Mouse (Mus musculus) layer of hippocampus, postnatal 10 days (tissue): Measurements from ENCODE around the gene Mamdc2. TPM values are rescaled to one million over a fixed set of nuclear protein-coding genes. Genes with fewer than 3 reads are reported as not detected.
A peak's percentile ranks its signal among the peaks of the same experiment; 100 is the strongest.

ENCODE experiments used
- DNase-seq, 2 experiments: peaks; one replicate each; pipeline ENCODE4 v3.0.0; 2021; ENCODE audit warnings: low spot score in 2 of 2
- total RNA-seq, 2 experiments: library from RNA; stranded (reverse); gene quantifications; 2 replicates each; pipeline ENCODE4 v1.2.3; 2021

The Mamdc2 gene
- total RNA-seq, 2 experiments from 2014 or later = 2.8 to 3.9 TPM

DNA sequence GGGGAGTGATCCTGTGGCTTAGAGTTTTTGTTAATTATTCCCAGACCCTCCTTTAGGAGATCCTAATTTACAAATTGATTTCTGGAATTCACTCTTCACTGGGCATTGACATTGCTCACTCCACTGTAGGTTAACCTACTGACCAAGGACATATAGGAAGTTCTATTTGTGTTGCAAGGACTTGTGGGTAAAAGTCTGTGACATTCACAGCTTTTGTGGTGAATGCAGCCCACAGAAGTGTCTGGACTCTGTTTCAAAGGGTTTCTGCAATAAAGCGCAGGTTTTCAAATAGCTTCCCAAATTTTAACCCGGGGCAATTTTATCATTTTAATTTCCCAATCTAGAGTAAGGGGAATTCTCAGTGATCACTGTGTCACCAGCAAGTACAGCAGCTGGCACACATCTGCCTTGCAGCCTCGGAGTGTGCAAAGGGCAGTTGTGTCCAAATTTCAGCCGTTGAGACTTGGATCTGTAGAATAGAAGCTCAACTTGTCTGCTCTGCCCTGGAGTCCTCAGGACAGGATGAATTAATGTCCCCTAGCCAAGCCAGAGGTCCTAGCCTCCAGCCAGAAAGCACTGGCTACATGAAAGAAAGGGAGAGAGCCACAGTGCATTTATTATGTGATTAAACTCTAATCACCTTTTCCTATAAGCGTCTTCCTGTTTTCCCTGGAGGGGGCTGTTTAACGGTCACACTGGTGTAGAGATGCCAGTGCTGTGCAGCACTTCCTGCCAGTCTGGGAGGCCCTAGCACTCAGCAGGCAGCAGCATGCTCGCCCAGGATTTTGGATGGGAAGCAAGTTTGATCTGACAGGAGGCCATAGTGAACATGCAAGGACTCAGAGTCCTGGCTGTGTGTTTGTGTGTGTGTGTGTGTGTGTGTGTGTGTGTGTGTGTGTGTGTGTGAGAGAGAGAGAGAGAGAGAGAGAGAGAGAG lies 3.1 kb downstream of the Mamdc2 start:
- DNase-seq = peak; percentile 29 to 42

GRCm38 (mm10) chr19:23435731-23436130 lies 12.5 kb downstream of the Mamdc2 start:
- no peak for DNase-seq

- DNase-seq = no peak
These were observed 13.8 kb downstream of the Mamdc2 start for GRCm38 (mm10) chr19:23434433-23434832.

DNA sequence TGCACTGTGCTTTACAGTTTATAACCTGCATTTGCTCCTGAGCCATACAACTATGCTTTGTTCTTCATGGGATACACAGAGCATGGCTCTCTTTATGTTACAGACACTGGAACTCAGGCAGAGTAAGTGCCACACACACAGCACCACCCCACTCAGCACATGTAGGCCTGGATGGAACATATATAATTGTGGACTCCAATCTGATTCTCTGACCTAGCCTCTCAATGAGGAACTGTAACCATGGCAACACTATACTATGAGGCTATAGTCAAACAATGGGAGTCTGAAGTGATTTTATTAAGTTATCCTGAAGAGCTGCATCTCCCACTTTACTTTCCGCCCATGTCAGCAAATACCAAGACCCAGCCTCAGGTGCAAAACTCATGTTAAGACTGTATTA lies 30.6 kb downstream of the Mamdc2 start:
- no peak for DNase-seq

GRCm38 (mm10) chr19:23410800-23411199 lies 37.4 kb downstream of the Mamdc2 start:
- no peak for DNase-seq

GRCm38 (mm10) chr19:23410328-23410727 lies 37.9 kb downstream of the Mamdc2 start:
- DNase-seq = no peak

DNA sequence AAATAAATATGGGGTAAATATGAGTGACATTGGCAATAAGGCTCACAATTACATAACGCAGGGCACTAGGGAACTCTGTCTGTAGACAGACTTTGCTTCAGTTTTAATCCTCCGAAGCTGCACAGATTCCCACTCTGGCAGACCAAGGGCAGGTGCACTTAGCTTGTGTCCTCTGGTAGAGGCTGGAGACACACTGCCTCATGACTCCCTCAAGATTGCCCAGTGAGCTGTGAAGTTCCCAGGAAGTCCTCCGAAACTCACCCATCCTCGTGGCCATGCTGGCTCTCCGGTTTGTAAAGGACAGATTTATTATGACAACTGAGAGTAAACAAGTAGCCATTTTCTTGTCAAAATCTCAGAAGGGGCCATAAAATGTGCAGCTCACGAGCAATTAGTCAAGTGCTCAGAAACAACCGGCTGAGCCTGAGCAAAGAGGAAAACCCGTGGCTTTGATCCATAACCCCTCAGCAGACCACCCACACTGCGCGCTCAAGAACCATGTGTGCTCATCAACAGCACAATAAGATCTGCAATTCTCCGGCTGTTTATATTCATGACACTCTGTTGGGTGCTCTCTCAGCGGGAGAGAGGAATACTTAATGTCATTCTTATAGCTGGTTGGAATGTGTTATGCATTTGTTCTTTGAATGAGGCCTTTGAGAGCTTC lies 46.6 kb downstream of the Mamdc2 start:
- DNase-seq = no peak

GRCm38 (mm10) chr19:23400485-23400884 lies 47.8 kb downstream of the Mamdc2 start:
- DNase-seq = no peak

DNA sequence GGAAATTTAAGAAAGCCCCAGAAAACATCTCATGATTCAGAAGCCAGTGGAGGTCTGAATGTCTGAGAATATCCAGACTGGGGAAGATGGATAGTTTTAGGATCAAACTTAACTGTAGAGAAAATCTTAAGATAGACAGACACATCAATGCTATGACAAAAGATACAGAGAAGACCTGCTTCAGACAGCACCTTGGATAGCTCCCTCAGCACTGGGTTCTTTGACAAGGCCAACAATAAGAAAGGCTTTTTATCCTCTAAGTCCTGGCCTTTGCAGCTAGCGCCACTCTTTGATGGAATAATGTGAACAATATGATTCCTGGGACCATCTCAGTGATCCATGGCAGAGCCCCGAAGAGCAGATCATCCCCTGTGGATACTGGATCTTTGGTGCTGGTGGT lies 52.3 kb downstream of the Mamdc2 start:
- DNase-seq = no peak

DNA sequence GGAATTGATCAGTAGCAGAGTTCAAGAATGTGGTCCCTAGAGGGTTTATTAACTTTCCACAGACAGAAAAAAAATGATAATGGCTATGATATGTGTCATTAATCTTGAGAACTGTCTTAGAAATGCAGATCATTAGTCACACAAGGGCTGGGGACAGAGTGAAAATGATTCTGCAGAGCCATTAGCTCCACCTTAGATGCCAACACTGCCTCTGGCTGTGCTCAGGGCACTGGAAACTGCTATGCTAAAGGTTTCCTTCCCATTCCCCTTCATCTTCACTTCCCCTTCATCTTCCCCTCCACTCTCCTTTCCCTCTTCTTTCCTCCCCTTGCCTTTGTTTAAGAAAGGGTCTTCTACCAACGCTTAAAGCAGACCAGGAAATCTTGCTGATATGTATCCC lies 53.6 kb downstream of the Mamdc2 start:
- DNase-seq = no peak

DNA sequence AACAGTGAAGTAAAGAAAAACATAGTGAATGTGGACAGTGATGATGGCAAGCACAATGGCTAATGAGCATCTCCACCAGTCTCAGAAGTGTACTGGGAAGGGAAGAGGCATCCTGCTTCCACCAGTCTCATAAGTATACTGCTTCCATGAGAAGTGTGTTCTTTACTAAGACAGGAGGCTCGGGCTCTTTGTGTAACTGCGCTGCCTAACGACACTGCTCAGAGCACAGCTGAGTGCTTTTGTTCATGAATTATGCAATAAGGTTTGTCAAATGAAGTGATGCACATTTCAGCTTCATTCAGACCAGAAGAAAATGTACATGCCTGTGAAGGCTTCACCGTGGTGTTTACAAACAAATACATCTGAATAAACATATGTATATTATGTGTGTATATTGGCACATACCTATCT lies 59.4 kb downstream of the Mamdc2 start:
- DNase-seq = no peak

DNA sequence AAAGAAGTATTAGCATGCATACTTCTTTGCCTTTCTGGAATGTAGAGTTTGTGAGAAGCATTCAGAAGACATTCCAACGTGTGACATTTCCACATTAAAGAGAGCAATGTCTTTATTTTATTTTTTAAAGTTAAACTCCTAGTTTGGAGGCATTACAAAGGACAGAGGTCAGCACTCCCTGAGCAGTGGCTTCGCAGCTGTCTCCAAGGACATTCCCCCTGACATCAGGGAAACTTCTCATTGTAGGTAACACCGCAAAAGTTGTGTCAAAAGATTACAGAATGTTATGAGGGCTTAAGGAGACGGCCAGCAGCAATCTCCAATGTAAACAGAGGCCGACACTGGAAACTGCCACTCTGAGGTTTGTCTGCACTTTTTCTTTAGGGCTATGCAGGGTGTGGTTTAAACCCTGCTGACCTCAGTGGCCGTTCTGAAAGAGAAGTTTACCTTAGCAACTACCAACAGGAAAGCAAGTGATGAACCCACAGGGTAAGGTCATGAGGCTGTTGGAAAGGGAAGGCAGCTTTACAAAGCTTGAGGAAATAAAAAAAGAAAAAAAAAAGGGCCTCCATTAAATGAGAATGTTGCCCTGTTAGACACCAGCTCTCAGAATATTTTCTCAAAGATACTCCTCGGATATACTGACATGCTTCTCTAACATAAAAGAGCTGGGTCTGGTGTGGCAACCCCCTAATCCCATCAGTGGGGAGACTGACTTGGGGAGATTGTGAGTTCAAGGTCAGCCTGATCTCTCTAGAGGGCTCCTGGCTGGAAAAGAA lies 60.0 kb downstream of the Mamdc2 start:
- no peak for DNase-seq

GRCm38 (mm10) chr19:23382396-23382795 lies 65.8 kb downstream of the Mamdc2 start:
- no peak for DNase-seq

- no peak for DNase-seq
These were observed 67.3 kb downstream of the Mamdc2 start for GRCm38 (mm10) chr19:23380968-23381367.

DNA sequence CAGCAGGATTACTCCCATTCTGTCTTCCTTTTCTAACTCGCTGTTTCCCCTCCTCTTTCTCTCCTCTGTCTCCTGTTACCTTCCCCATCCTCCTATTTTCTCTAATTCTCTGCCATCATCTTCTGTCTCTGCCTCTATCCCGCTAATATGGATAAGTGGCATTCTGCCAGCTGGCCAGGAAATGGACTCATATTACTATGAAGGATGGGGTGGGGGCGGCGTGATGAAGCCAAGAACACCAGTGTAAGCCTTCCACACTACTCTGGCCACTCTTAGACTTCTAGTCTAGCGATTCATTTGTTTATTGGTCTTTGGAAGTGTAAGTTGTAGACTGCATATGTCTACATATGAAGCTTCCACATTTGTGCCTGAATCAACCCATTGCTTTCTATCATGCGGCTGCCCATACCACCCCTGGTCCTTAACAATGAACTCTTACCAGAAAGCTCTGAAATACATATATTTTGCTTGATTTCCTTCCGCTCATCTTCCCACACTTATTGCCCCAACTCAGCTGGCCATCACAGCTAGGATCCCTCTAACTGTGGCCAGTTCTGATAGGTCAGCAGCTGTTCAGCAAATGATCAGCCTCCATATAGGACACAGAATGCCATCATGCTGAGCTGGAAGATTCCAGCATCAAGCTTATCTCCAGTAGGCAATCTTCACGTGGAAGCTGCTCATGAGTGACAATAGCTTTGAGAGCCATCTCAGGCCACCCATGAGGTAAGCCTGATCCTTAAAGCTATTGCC lies 68.3 kb downstream of the Mamdc2 start:
- DNase-seq = no peak

- DNase-seq = no peak
These were observed 71.6 kb downstream of the Mamdc2 start for GRCm38 (mm10) chr19:23376536-23377201.

- DNase-seq = no peak
These were observed 73.1 kb downstream of the Mamdc2 start for GRCm38 (mm10) chr19:23374941-23375656.

DNA sequence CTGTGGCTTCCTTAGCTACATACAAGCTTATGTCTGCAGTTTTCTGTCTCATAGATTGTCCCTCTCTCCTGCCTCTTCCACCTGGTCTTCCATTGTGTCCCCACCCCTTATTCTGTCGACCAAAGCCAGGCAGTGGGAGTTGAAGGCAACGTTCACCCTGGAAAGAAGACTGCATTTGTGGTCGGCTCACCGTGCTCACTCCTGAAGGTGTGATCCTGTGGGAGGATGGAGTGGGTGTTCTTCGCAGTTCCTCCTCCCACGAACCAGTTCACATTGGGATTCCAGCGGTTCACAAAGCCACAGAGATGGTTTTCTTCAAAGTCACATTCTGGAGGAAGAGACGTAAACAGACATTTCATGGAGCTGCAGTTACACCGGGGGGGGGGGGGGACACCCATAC lies 74.5 kb downstream of the Mamdc2 start:
- no peak for DNase-seq

DNA sequence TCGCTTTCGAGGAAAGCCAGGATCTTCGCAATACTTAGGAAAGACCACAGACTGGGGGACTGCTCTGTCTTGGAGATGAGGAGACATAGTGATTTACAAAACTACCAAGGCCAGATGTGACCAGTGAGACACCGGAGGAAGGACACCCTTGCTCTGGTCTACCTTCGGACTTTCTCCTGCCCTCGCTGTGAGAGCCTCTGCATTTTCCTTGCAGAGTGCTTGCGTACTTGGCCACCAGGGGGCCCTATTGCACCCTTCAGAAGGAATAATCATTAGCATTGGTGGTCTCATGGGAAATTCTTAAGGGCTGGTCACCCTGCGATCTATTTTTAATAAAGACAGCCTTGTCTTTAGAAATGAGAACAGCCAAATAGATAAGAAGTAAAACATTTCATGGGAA lies 75.0 kb downstream of the Mamdc2 start:
- peak; percentile 78 to 84 for DNase-seq

- DNase-seq = no peak
These were observed 79.0 kb downstream of the Mamdc2 start for GRCm38 (mm10) chr19:23369275-23369674.
